Mouse (Mus musculus): ENCODE data around the gene Tlcd1. TPM values are rescaled to one million over a fixed set of nuclear protein-coding genes. Genes with fewer than 3 reads are reported as not detected.

The Tlcd1 gene
- polyA plus RNA-seq, 1 experiment from 2014 or later: 31.3 TPM

GRCm38 (mm10) chr11:78146707-78147543, 29.6 kb upstream of the Tlcd1 start:
- H3K9ac ChIP-seq: no peak overlapping the region
- peaks cover 68% of the 10 kb centered on the region for H3K36me3 ChIP-seq
- no peaks in the 10 kb centered on the region for H3K27me3 ChIP-seq
- no peak for ATAC-seq (ENCODE audit: insufficient number of reproducible peaks, low FRiP score, low TSS enrichment, low read depth)
- H3K9me3 ChIP-seq: no peaks in the 10 kb centered on the region
- H3K27ac ChIP-seq: peak overlapping the region; percentile 39; the same call in 1 of the 2 replicates
- H3K4me1 ChIP-seq: 0 out of 2 replicates have a peak, but pooled peaks cover 1% of the 10 kb centered on the region
- WGBS: 81% methylated on average over 6 of the region's 6 CpGs
- H3K4me2 ChIP-seq: no peak overlapping the region
- H3K4me3 ChIP-seq: no peak overlapping the region

DNA sequence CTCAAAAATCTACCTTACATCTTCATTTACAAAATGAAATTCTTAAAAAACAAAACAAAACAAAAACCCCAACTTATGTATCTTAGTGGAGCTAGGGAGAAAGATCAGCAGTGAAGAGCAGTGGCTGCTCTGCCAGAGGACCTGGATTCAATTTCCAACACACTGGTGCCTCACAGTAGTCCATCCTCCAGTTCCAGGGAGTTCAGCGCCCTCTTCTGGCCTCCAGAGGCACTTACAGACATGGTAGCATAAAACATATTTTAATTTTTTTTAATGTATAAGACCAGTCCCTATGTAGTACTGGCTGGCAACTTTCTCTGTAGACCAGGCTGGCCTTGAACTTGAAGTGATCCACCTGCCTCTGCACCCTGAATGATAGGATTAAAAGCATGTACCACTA, 25.4 kb upstream of the Tlcd1 start:
- H3K4me1 ChIP-seq: peaks cover 21% of the 10 kb centered on the region
- no peaks in the 10 kb centered on the region for H3K27me3 ChIP-seq
- whole genome bisulfite sequencing: 36% methylated on average over 1 of the region's 1 CpGs
- no peak overlapping the region for H3K4me2 ChIP-seq
- no peak overlapping the region for H3K4me3 ChIP-seq
- ATAC-seq (ENCODE audit: insufficient number of reproducible peaks, low FRiP score, low TSS enrichment, low read depth): no peak
- H3K9ac ChIP-seq: no peak overlapping the region
- no peaks in the 10 kb centered on the region for H3K9me3 ChIP-seq
- no peak overlapping the region for H3K27ac ChIP-seq
- H3K36me3 ChIP-seq: peaks cover 68% of the 10 kb centered on the region

DNA sequence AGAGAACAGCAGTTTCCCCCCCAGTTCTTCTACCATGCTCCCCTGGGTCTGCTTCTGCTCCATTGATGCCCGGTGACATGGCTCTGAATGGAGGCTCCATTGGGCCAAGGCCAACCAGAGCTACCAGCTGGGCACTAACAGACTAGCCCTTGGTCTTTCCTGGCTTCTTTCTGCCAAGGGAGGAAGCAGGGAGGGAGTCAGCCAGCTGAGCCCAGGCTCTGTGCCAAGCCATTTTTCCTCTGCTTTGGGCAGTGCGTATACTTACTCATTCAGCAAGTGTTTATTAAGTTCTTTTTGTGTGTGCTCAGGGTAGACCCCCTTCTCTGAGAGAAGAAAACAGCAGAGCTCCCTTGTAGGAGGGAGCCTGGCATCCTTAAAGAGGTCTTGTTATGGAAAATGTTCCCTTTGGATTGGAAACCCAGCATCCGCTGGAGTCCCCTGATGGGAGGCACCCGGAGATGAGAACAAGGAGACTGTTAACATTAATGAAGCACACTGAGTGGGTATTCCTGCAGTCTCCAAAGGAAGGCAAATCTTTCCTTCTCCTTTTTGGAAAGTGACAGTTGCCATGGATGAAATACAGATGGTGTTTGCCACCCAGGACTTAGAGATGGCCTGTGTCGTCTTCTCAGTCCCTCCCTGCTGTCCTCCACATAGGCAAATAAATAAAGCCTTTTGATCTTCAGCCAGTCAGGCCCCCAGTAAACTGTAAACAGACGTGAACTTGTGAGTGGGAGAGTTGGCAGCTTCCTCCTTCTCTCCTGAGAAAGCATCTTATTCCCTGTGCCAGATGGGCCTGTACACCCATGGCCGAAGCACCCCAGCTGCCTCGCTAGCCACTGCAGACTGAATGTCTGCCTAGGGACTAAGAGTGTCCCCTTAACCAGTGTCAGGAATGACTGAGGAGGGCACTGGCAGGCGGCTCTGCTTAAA, 23.9 kb upstream of the Tlcd1 start:
- no peak overlapping the region for H3K9ac ChIP-seq
- peak; percentile 62; the same call in 1 of the 2 replicates for ATAC-seq (ENCODE audit: insufficient number of reproducible peaks, low FRiP score, low TSS enrichment, low read depth)

GRCm38 (mm10) chr11:78153778-78154177, 22.7 kb upstream of the Tlcd1 start:
- 80% methylated on average over 13 of the region's 13 CpGs for WGBS
- peak overlapping the region; percentile 51; the same call in 1 of the 2 replicates for H3K27ac ChIP-seq
- H3K27me3 ChIP-seq: no peaks in the 10 kb centered on the region
- H3K4me2 ChIP-seq: no peak overlapping the region
- no peak overlapping the region for H3K9ac ChIP-seq
- ATAC-seq (ENCODE audit: insufficient number of reproducible peaks, low FRiP score, low TSS enrichment, low read depth): peak; percentile 30; the same call in 1 of the 2 replicates
- no peak overlapping the region for H3K4me3 ChIP-seq
- H3K9me3 ChIP-seq: no peaks in the 10 kb centered on the region
- H3K36me3 ChIP-seq: peaks cover 75% of the 10 kb centered on the region
- peaks cover 24% of the 10 kb centered on the region for H3K4me1 ChIP-seq

More for the DNA sequence above, 23.9 kb upstream of the Tlcd1 start:
- H3K9me3 ChIP-seq: no peaks in the 10 kb centered on the region
- peaks cover 22% of the 10 kb centered on the region for H3K4me1 ChIP-seq
- no peak overlapping the region for H3K4me2 ChIP-seq
- H3K27ac ChIP-seq: peak overlapping the region; percentile 75
- WGBS: 48% methylated on average over 9 of the region's 9 CpGs
- no peak overlapping the region for H3K4me3 ChIP-seq
- H3K27me3 ChIP-seq: no peaks in the 10 kb centered on the region
- H3K36me3 ChIP-seq: peaks cover 72% of the 10 kb centered on the region

- no peak for ATAC-seq (ENCODE audit: insufficient number of reproducible peaks, low FRiP score, low TSS enrichment, low read depth)
- WGBS: 74% methylated on average over 5 of the region's 5 CpGs
Measured at GRCm38 (mm10) chr11:78155674-78156073, 20.8 kb upstream of the Tlcd1 start.

DNA sequence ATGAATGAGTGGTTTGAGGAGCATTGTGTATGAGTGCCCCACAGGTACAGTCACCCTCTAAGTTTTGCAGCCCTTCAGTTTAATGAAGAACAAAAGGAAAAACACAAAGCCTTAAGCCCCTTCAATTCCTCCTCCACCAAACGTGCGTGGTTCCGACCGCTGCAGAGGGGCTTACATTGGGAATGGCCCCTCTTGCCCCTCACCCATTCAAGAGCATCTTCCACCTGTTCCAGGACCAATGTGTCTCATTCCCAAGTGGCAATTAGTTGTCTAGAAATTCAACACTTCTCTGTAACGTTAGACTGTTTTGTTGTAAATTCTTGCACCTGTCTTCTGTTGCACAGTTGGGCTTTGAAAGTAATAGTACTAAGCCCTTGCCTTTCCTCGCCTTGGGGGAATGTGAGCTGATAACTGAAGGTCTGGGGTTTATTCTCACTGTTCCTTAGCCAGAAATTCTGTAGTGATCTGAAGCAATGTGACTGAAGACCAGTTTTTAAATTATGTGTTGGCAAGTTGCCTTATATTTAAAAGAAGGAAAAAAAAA, 20.3 kb upstream of the Tlcd1 start:
- no peak for ATAC-seq (ENCODE audit: insufficient number of reproducible peaks, low FRiP score, low TSS enrichment, low read depth)
- WGBS: 55% methylated on average over 6 of the region's 6 CpGs
- Histone ChIP-seq H3K4me1 (peaks cover 45% of the 10 kb centered on the region), H3K4me3 (no peak overlapping the region), H3K9me3 (no peaks in the 10 kb centered on the region), H3K9ac (no peak overlapping the region), H3K27ac (peak overlapping the region; percentile 40; the same call in 1 of the 2 replicates), H3K4me2 (no peak overlapping the region), H3K27me3 (no peaks in the 10 kb centered on the region), H3K36me3 (peaks cover 76% of the 10 kb centered on the region)

More at GRCm38 (mm10) chr11:78155674-78156073, 20.8 kb upstream of the Tlcd1 start:
- Histone ChIP-seq H3K27me3 (no peaks in the 10 kb centered on the region), H3K4me2 (no peak overlapping the region), H3K36me3 (peaks cover 76% of the 10 kb centered on the region), H3K9me3 (no peaks in the 10 kb centered on the region), H3K4me1 (peaks cover 40% of the 10 kb centered on the region), H3K27ac (no peak overlapping the region), H3K4me3 (no peak overlapping the region), H3K9ac (no peak overlapping the region)

DNA sequence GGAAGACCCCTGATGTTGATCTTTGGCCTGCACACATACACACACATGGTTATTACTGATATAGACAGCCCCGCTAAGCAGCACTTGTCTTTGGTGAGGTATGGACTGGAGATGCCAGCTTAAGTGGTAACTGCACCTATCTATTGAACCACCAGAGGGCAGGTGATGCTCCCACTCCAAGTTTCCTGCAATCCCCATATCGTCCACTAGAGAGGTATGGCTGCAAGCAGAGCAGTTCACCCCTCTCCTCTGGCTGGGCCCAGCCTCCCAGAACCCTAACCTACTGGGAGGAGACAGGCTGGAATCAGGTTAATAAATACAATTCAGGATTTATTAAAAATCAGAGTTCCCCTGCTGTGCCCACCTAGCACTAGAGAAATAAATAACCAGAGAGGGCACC, 17.4 kb upstream of the Tlcd1 start:
- Histone ChIP-seq H3K4me2 (no peak overlapping the region), H3K9me3 (no peaks in the 10 kb centered on the region), H3K36me3 (peaks cover 72% of the 10 kb centered on the region), H3K9ac (no peak overlapping the region), H3K4me3 (no peak overlapping the region), H3K27ac (no peak overlapping the region), H3K27me3 (no peaks in the 10 kb centered on the region), H3K4me1 (peaks cover 57% of the 10 kb centered on the region)
- WGBS: 28% methylated on average over 2 of the region's 2 CpGs
- ATAC-seq (ENCODE audit: insufficient number of reproducible peaks, low FRiP score, low TSS enrichment, low read depth): no peak

- WGBS: 76% methylated on average over 7 of the region's 7 CpGs
- no peak overlapping the region for H3K9ac ChIP-seq
- H3K4me3 ChIP-seq: no peak overlapping the region
- no peak for ATAC-seq (ENCODE audit: insufficient number of reproducible peaks, low FRiP score, low TSS enrichment, low read depth)
- no peaks in the 10 kb centered on the region for H3K27me3 ChIP-seq
- H3K4me1 ChIP-seq: peaks cover 55% of the 10 kb centered on the region
- peaks cover 68% of the 10 kb centered on the region for H3K36me3 ChIP-seq
- no peak overlapping the region for H3K27ac ChIP-seq
- H3K4me2 ChIP-seq: no peak overlapping the region
- H3K9me3 ChIP-seq: no peaks in the 10 kb centered on the region
Measured at GRCm38 (mm10) chr11:78159557-78159956, 17.0 kb upstream of the Tlcd1 start.

GRCm38 (mm10) chr11:78160171-78160570, 16.3 kb upstream of the Tlcd1 start:
- 0 out of 2 replicates have a peak overlapping the region, but pooled peaks have one; percentile 11 for H3K27ac ChIP-seq
- H3K36me3 ChIP-seq: peaks cover 61% of the 10 kb centered on the region
- peaks cover 52% of the 10 kb centered on the region for H3K4me1 ChIP-seq
- WGBS: 86% methylated on average over 18 of the region's 18 CpGs
- no peak overlapping the region for H3K9ac ChIP-seq
- no peak overlapping the region for H3K4me2 ChIP-seq
- H3K27me3 ChIP-seq: no peaks in the 10 kb centered on the region
- no peak overlapping the region for H3K4me3 ChIP-seq
- H3K9me3 ChIP-seq: no peaks in the 10 kb centered on the region
- ATAC-seq (ENCODE audit: insufficient number of reproducible peaks, low FRiP score, low TSS enrichment, low read depth): no peak

GRCm38 (mm10) chr11:78160675-78161074, 15.8 kb upstream of the Tlcd1 start:
- no peak overlapping the region for H3K9ac ChIP-seq
- 0 out of 2 replicates have a peak overlapping the region, but pooled peaks have one; percentile 35 for H3K27ac ChIP-seq
- no peaks in the 10 kb centered on the region for H3K9me3 ChIP-seq
- no peak overlapping the region for H3K4me2 ChIP-seq
- ATAC-seq (ENCODE audit: insufficient number of reproducible peaks, low FRiP score, low TSS enrichment, low read depth): no peak
- 88% methylated on average over 3 of the region's 3 CpGs for WGBS
- H3K4me3 ChIP-seq: no peak overlapping the region
- peaks cover 54% of the 10 kb centered on the region for H3K4me1 ChIP-seq
- H3K36me3 ChIP-seq: peaks cover 59% of the 10 kb centered on the region
- H3K27me3 ChIP-seq: no peaks in the 10 kb centered on the region

GRCm38 (mm10) chr11:78161169-78161568, 15.3 kb upstream of the Tlcd1 start:
- no peak overlapping the region for H3K4me3 ChIP-seq
- WGBS: 87% methylated on average over 14 of the region's 14 CpGs
- no peak for ATAC-seq (ENCODE audit: insufficient number of reproducible peaks, low FRiP score, low TSS enrichment, low read depth)
- peaks cover 58% of the 10 kb centered on the region for H3K4me1 ChIP-seq
- H3K27ac ChIP-seq: 0 out of 2 replicates have a peak overlapping the region, but pooled peaks have one; percentile 35
- 0 out of 2 replicates have a peak overlapping the region, but pooled peaks have one; percentile 0 for H3K4me2 ChIP-seq
- peaks cover 57% of the 10 kb centered on the region for H3K36me3 ChIP-seq
- no peak overlapping the region for H3K9ac ChIP-seq
- no peaks in the 10 kb centered on the region for H3K9me3 ChIP-seq
- no peaks in the 10 kb centered on the region for H3K27me3 ChIP-seq
